Mouse (Mus musculus): ENCODE data around the gene Cers6. TPM values are rescaled to one million over a fixed set of nuclear protein-coding genes. Genes with fewer than 3 reads are reported as not detected.
A peak's percentile ranks its signal among the peaks of the same experiment; 100 is the strongest.

Gene Cers6
- polyA plus RNA-seq, 1 experiment from 2014 or later, result 82.3 TPM

- no peak overlapping the region for H3K4me2 ChIP-seq (ENCODE audit: low read depth, low read length)
- H3K9ac ChIP-seq (replicated peaks; ENCODE audit: low read depth, low read length), result no peak overlapping the region
- no peaks in the 10 kb centered on the region for H3K36me3 ChIP-seq (ENCODE audit: control insufficient read depth, insufficient read depth, low read length)
- H3K27me3 ChIP-seq (ENCODE audit: control insufficient read depth, insufficient read depth, low read length), result no peaks in the 10 kb centered on the region
- no peaks in the 10 kb centered on the region for H3K4me1 ChIP-seq (ENCODE audit: control insufficient read depth, insufficient read depth, low read length)
- no peak overlapping the region for H3K27ac ChIP-seq (ENCODE audit: low read depth, low read length)
- ATAC-seq (ENCODE audit: low read depth), result no peak
- no peaks in the 10 kb centered on the region for H3K9me3 ChIP-seq (ENCODE audit: control insufficient read depth, low read length)
- no peak overlapping the region for H3K4me3 ChIP-seq (ENCODE audit: low read depth, low read length)
- WGBS, result 84% methylated on average over 1 of the region's 1 CpGs
Measured at GRCm38 (mm10) chr2:68996268-68996667, 135.0 kb downstream of the Cers6 start.

- no peak overlapping the region for H3K27ac ChIP-seq (ENCODE audit: low read depth, low read length)
- no peak overlapping the region for H3K4me2 ChIP-seq (ENCODE audit: low read depth, low read length)
- no peak overlapping the region for H3K4me3 ChIP-seq (ENCODE audit: low read depth, low read length)
- no peaks in the 10 kb centered on the region for H3K9me3 ChIP-seq (ENCODE audit: control insufficient read depth, low read length)
- H3K9ac ChIP-seq (replicated peaks; ENCODE audit: low read depth, low read length), result no peak overlapping the region
- 52% methylated on average over 5 of the region's 5 CpGs for WGBS
- H3K27me3 ChIP-seq (ENCODE audit: control insufficient read depth, insufficient read depth, low read length), result no peaks in the 10 kb centered on the region
- no peaks in the 10 kb centered on the region for H3K4me1 ChIP-seq (ENCODE audit: control insufficient read depth, insufficient read depth, low read length)
- ATAC-seq (ENCODE audit: low read depth), result no peak
- H3K36me3 ChIP-seq (ENCODE audit: control insufficient read depth, insufficient read depth, low read length), result no peaks in the 10 kb centered on the region
Measured at GRCm38 (mm10) chr2:69004001-69004400, 142.8 kb downstream of the Cers6 start.

- Histone ChIP-seq H3K36me3 (ENCODE audit: control insufficient read depth, insufficient read depth, low read length) (no peaks in the 10 kb centered on the region), H3K27me3 (ENCODE audit: control insufficient read depth, insufficient read depth, low read length) (no peaks in the 10 kb centered on the region), H3K9me3 (ENCODE audit: control insufficient read depth, low read length) (no peaks in the 10 kb centered on the region), H3K4me3 (ENCODE audit: low read depth, low read length) (no peak overlapping the region), H3K4me1 (ENCODE audit: control insufficient read depth, insufficient read depth, low read length) (peaks cover 20% of the 10 kb centered on the region), H3K4me2 (ENCODE audit: low read depth, low read length) (no peak overlapping the region; the same call in 1 of the 2 replicates), H3K27ac (ENCODE audit: low read depth, low read length) (peak overlapping the region; percentile 55; the same call in 1 of the 2 replicates), H3K9ac (replicated peaks; ENCODE audit: low read depth, low read length) (no peak overlapping the region)
- peak; percentile 95 for ATAC-seq (ENCODE audit: low read depth)
- WGBS, result 18% methylated on average over 7 of the region's 7 CpGs
Measured at GRCm38 (mm10) chr2:69011392-69011791, 150.2 kb downstream of the Cers6 start.

GRCm38 (mm10) chr2:69011860-69012259 lies 150.6 kb downstream of the Cers6 start:
- no peak overlapping the region for H3K4me3 ChIP-seq (ENCODE audit: low read depth, low read length)
- H3K4me1 ChIP-seq (ENCODE audit: control insufficient read depth, insufficient read depth, low read length), result peaks cover 20% of the 10 kb centered on the region
- H3K9me3 ChIP-seq (ENCODE audit: control insufficient read depth, low read length), result no peaks in the 10 kb centered on the region
- H3K36me3 ChIP-seq (ENCODE audit: control insufficient read depth, insufficient read depth, low read length), result no peaks in the 10 kb centered on the region
- no peak for ATAC-seq (ENCODE audit: low read depth)
- H3K27me3 ChIP-seq (ENCODE audit: control insufficient read depth, insufficient read depth, low read length), result no peaks in the 10 kb centered on the region
- no peak overlapping the region for H3K9ac ChIP-seq (replicated peaks; ENCODE audit: low read depth, low read length)
- peak overlapping the region; percentile 55; the same call in 1 of the 2 replicates for H3K27ac ChIP-seq (ENCODE audit: low read depth, low read length)
- WGBS, result 66% methylated on average over 2 of the region's 2 CpGs
- H3K4me2 ChIP-seq (ENCODE audit: low read depth, low read length), result no peak overlapping the region; the same call in 1 of the 2 replicates

- Histone ChIP-seq H3K9me3 (ENCODE audit: control insufficient read depth, low read length) (no peaks in the 10 kb centered on the region), H3K9ac (replicated peaks; ENCODE audit: low read depth, low read length) (no peak overlapping the region), H3K4me1 (ENCODE audit: control insufficient read depth, insufficient read depth, low read length) (peaks cover 20% of the 10 kb centered on the region), H3K27me3 (ENCODE audit: control insufficient read depth, insufficient read depth, low read length) (no peaks in the 10 kb centered on the region), H3K4me2 (ENCODE audit: low read depth, low read length) (no peak overlapping the region), H3K27ac (ENCODE audit: low read depth, low read length) (no peak overlapping the region), H3K4me3 (ENCODE audit: low read depth, low read length) (no peak overlapping the region), H3K36me3 (ENCODE audit: control insufficient read depth, insufficient read depth, low read length) (no peaks in the 10 kb centered on the region)
- WGBS, result 94% methylated on average over 9 of the region's 9 CpGs
- ATAC-seq (ENCODE audit: low read depth), result no peak
Measured at GRCm38 (mm10) chr2:69014241-69014640, 153.0 kb downstream of the Cers6 start.

- WGBS, result 78% methylated on average over 9 of the region's 9 CpGs
- Histone ChIP-seq H3K36me3 (ENCODE audit: control insufficient read depth, insufficient read depth, low read length) (no peaks in the 10 kb centered on the region), H3K4me3 (ENCODE audit: low read depth, low read length) (no peak overlapping the region), H3K4me1 (ENCODE audit: control insufficient read depth, insufficient read depth, low read length) (peaks cover 20% of the 10 kb centered on the region), H3K9me3 (ENCODE audit: control insufficient read depth, low read length) (no peaks in the 10 kb centered on the region), H3K27ac (ENCODE audit: low read depth, low read length) (no peak overlapping the region), H3K27me3 (ENCODE audit: control insufficient read depth, insufficient read depth, low read length) (no peaks in the 10 kb centered on the region), H3K4me2 (ENCODE audit: low read depth, low read length) (no peak overlapping the region), H3K9ac (replicated peaks; ENCODE audit: low read depth, low read length) (no peak overlapping the region)
- no peak for ATAC-seq (ENCODE audit: low read depth)
Measured at GRCm38 (mm10) chr2:69015172-69015724, 154.0 kb downstream of the Cers6 start.

GRCm38 (mm10) chr2:69015822-69016221 lies 154.6 kb downstream of the Cers6 start:
- Histone ChIP-seq H3K4me3 (ENCODE audit: low read depth, low read length) (no peak overlapping the region), H3K4me2 (ENCODE audit: low read depth, low read length) (no peak overlapping the region), H3K9ac (replicated peaks; ENCODE audit: low read depth, low read length) (no peak overlapping the region), H3K27me3 (ENCODE audit: control insufficient read depth, insufficient read depth, low read length) (no peaks in the 10 kb centered on the region), H3K9me3 (ENCODE audit: control insufficient read depth, low read length) (no peaks in the 10 kb centered on the region), H3K27ac (ENCODE audit: low read depth, low read length) (no peak overlapping the region), H3K4me1 (ENCODE audit: control insufficient read depth, insufficient read depth, low read length) (peaks cover 18% of the 10 kb centered on the region), H3K36me3 (ENCODE audit: control insufficient read depth, insufficient read depth, low read length) (no peaks in the 10 kb centered on the region)
- 94% methylated on average over 5 of the region's 5 CpGs for WGBS
- no peak for ATAC-seq (ENCODE audit: low read depth)

- Histone ChIP-seq H3K27me3 (ENCODE audit: control insufficient read depth, insufficient read depth, low read length) (no peaks in the 10 kb centered on the region), H3K4me1 (ENCODE audit: control insufficient read depth, insufficient read depth, low read length) (no peaks in the 10 kb centered on the region), H3K36me3 (ENCODE audit: control insufficient read depth, insufficient read depth, low read length) (no peaks in the 10 kb centered on the region), H3K9ac (replicated peaks; ENCODE audit: low read depth, low read length) (no peak overlapping the region), H3K9me3 (ENCODE audit: control insufficient read depth, low read length) (no peaks in the 10 kb centered on the region), H3K27ac (ENCODE audit: low read depth, low read length) (no peak overlapping the region), H3K4me2 (ENCODE audit: low read depth, low read length) (no peak overlapping the region), H3K4me3 (ENCODE audit: low read depth, low read length) (no peak overlapping the region)
- no peak for ATAC-seq (ENCODE audit: low read depth)
- 87% methylated on average over 13 of the region's 13 CpGs for WGBS
Measured at GRCm38 (mm10) chr2:69019026-69019565, 157.9 kb downstream of the Cers6 start.

GRCm38 (mm10) chr2:69019821-69020489 lies 158.7 kb downstream of the Cers6 start:
- no peak overlapping the region for H3K9ac ChIP-seq (replicated peaks; ENCODE audit: low read depth, low read length)
- no peaks in the 10 kb centered on the region for H3K9me3 ChIP-seq (ENCODE audit: control insufficient read depth, low read length)
- H3K4me1 ChIP-seq (ENCODE audit: control insufficient read depth, insufficient read depth, low read length), result no peaks in the 10 kb centered on the region
- no peaks in the 10 kb centered on the region for H3K36me3 ChIP-seq (ENCODE audit: control insufficient read depth, insufficient read depth, low read length)
- H3K27ac ChIP-seq (ENCODE audit: low read depth, low read length), result no peak overlapping the region
- ATAC-seq (ENCODE audit: low read depth), result no peak
- H3K27me3 ChIP-seq (ENCODE audit: control insufficient read depth, insufficient read depth, low read length), result no peaks in the 10 kb centered on the region
- H3K4me3 ChIP-seq (ENCODE audit: low read depth, low read length), result no peak overlapping the region
- WGBS, result 86% methylated on average over 6 of the region's 6 CpGs
- H3K4me2 ChIP-seq (ENCODE audit: low read depth, low read length), result no peak overlapping the region
